Comparison of ENCODE assay signal across 8 mouse cellular contexts in genomic region chr9:119358058-119358429, GRCm38 (mm10). TPM values are rescaled to one million over a fixed set of nuclear protein-coding genes. Genes with fewer than 3 reads are reported as not detected.
DNase-seq lines count a peak whose midpoint lies in the region; ATAC-seq and TF ChIP-seq lines count a peak whose summit lies in the region.

No protein-coding gene starts in this region.

- H3K4me3 ChIP-seq in lung, embryonic 14.5 days (ENCODE audit: low read depth, low read length) = peak overlapping the region; percentile 70
- peak overlapping the region; percentile 71 for H3K4me3 ChIP-seq in forebrain, embryonic 16.5 days (replicated peaks; ENCODE audit: low read length)
- peak overlapping the region; percentile 66 for H3K4me3 ChIP-seq in neural tube, embryonic 15.5 days (replicated peaks)

- H3K27ac ChIP-seq in lung, embryonic 14.5 days (ENCODE audit: low read depth) = no peak overlapping the region
- no peak overlapping the region for H3K27ac ChIP-seq in forebrain, embryonic 16.5 days (ENCODE audit: low read length)
- H3K27ac ChIP-seq in neural tube, embryonic 15.5 days (replicated peaks) = no peak overlapping the region

- 34% methylated on average over 9 of the region's 9 CpGs for WGBS in lung, embryonic 14.5 days
- WGBS in forebrain, embryonic 16.5 days = 23% methylated on average over 9 of the region's 9 CpGs
- WGBS in neural tube, embryonic 15.5 days = 37% methylated on average over 9 of the region's 9 CpGs

- TF ChIP-seq CTCF in lung, embryonic 14.5 days (IDR thresholded peaks at IDR 0.05; ENCODE audit: low read depth) = no peak

- no peak for DNase-seq in lung, embryonic 14.5 days
- DNase-seq in lung, postnatal 14 days = no peak
- DNase-seq in kidney, postnatal 4 days = peak; percentile 50 to 72
- no peak for DNase-seq in layer of hippocampus, postnatal 14 days (ENCODE audit: low spot score in 2 of 2)
- no peak for DNase-seq in embryo, embryonic 9.5 days (ENCODE audit: extremely low spot score)

- ATAC-seq in lung, embryonic 14.5 days (ENCODE audit: insufficient read depth) = no peak
- ATAC-seq in forebrain, embryonic 16.5 days = peak; percentile 6; the same call in 1 of the 2 replicates
- no peak for ATAC-seq in neural tube, embryonic 15.5 days (ENCODE audit: low FRiP score)
- ATAC-seq in megakaryocyte-erythroid progenitor cell, adult 5-6 weeks (replicated peaks; ENCODE audit: low FRiP score, low TSS enrichment, poor library complexity, severe bottlenecking) = no peak

- no peaks in the 10 kb centered on the region for H3K27me3 ChIP-seq in lung, embryonic 14.5 days (ENCODE audit: insufficient read depth, low read length)
- H3K27me3 ChIP-seq in forebrain, embryonic 16.5 days (replicated peaks; ENCODE audit: control insufficient read depth, insufficient read depth, low read length) = no peaks in the 10 kb centered on the region
- no peaks in the 10 kb centered on the region for H3K27me3 ChIP-seq in neural tube, embryonic 15.5 days (replicated peaks)

- H3K36me3 ChIP-seq in lung, embryonic 14.5 days (ENCODE audit: insufficient read depth) = no peaks in the 10 kb centered on the region
- H3K36me3 ChIP-seq in forebrain, embryonic 16.5 days (ENCODE audit: control insufficient read depth, insufficient read depth) = no peaks in the 10 kb centered on the region
- no peaks in the 10 kb centered on the region for H3K36me3 ChIP-seq in neural tube, embryonic 15.5 days

- H3K4me1 ChIP-seq in lung, embryonic 14.5 days (ENCODE audit: insufficient read depth) = no peaks in the 10 kb centered on the region
- H3K4me1 ChIP-seq in forebrain, embryonic 16.5 days (replicated peaks; ENCODE audit: control insufficient read depth, insufficient read depth, low read length) = peaks cover 6% of the 10 kb centered on the region; the same call in 1 of the 2 replicates
- peaks cover 10% of the 10 kb centered on the region; the same call in 1 of the 2 replicates for H3K4me1 ChIP-seq in neural tube, embryonic 15.5 days

- no peaks in the 10 kb centered on the region for H3K9me3 ChIP-seq in lung, embryonic 14.5 days (ENCODE audit: low read depth, low read length)
- no peaks in the 10 kb centered on the region for H3K9me3 ChIP-seq in forebrain, embryonic 16.5 days (ENCODE audit: control insufficient read depth, low read length)
- no peaks in the 10 kb centered on the region for H3K9me3 ChIP-seq in neural tube, embryonic 15.5 days (replicated peaks)

- H3K4me2 ChIP-seq in lung, embryonic 14.5 days = peak overlapping the region; percentile 95
- peak overlapping the region; percentile 85 for H3K4me2 ChIP-seq in forebrain, embryonic 16.5 days (ENCODE audit: low read length)
- peak overlapping the region; percentile 93 for H3K4me2 ChIP-seq in neural tube, embryonic 15.5 days

- H3K9ac ChIP-seq in lung, embryonic 14.5 days = peak overlapping the region; percentile 72
- peak overlapping the region; percentile 74; the same call in 1 of the 2 replicates for H3K9ac ChIP-seq in forebrain, embryonic 16.5 days (replicated peaks; ENCODE audit: low read depth, low read length)
- H3K9ac ChIP-seq in neural tube, embryonic 15.5 days (replicated peaks) = peak overlapping the region; percentile 60

RNA-seq across cellular contexts. Expression of gene Xylb, which starts 0.9 kb away (rescaled TPM):
- polyA plus RNA-seq in lung, embryonic 14.5 days (2014; fragmentation: Nextera tagmentation; extraction: Ambion mirVana) = 5.7 and 7.9 TPM in 2 replicates
- 3.0 and 3.8 TPM in 2 replicates for polyA plus RNA-seq in forebrain, embryonic 16.5 days (2015; fragmentation: Nextera tagmentation; extraction: Ambion mirVana)
- 2.8 and 3.0 TPM in 2 replicates for polyA plus RNA-seq in neural tube, embryonic 15.5 days (2015; fragmentation: Nextera tagmentation; extraction: Ambion mirVana)
- 1 to 10 TPM; 4.2 to 5.6 TPM for total RNA-seq in layer of hippocampus, postnatal 14 days (2021)
- 5.4 and 5.7 TPM in 2 replicates for total RNA-seq in megakaryocyte-erythroid progenitor cell, adult 5-6 weeks (2014; fragmentation: Nextera tagmentation)
- 4.3 and 4.8 TPM in 2 replicates for total RNA-seq in megakaryocyte-erythroid progenitor cell, adult 5-6 weeks (2017)

RNA-seq across cellular contexts. Expression of gene Slc22a14, which starts 7.3 kb away (rescaled TPM):
- 0.35 TPM in 1 of 2 replicates, not detected in the other for polyA plus RNA-seq in lung, embryonic 14.5 days (2014; fragmentation: Nextera tagmentation; extraction: Ambion mirVana)
- not detected in 2 replicates for polyA plus RNA-seq in forebrain, embryonic 16.5 days (2015; fragmentation: Nextera tagmentation; extraction: Ambion mirVana)
- polyA plus RNA-seq in neural tube, embryonic 15.5 days (2015; fragmentation: Nextera tagmentation; extraction: Ambion mirVana) = not detected in 2 replicates
- not detected for total RNA-seq in layer of hippocampus, postnatal 14 days (2021)
- total RNA-seq in megakaryocyte-erythroid progenitor cell, adult 5-6 weeks (2014; fragmentation: Nextera tagmentation) = not detected in 2 replicates
- total RNA-seq in megakaryocyte-erythroid progenitor cell, adult 5-6 weeks (2017) = not detected in 2 replicates

RNA-seq across cellular contexts. Expression of gene Myd88, which starts 16.8 kb away (rescaled TPM):
- polyA plus RNA-seq in lung, embryonic 14.5 days (2014; fragmentation: Nextera tagmentation; extraction: Ambion mirVana) = 21.8 and 24.5 TPM in 2 replicates
- polyA plus RNA-seq in forebrain, embryonic 16.5 days (2015; fragmentation: Nextera tagmentation; extraction: Ambion mirVana) = 4.4 and 6.2 TPM in 2 replicates
- 6.2 and 13.1 TPM in 2 replicates for polyA plus RNA-seq in neural tube, embryonic 15.5 days (2015; fragmentation: Nextera tagmentation; extraction: Ambion mirVana)
- 1 to 10 TPM; 5.1 to 6.0 TPM for total RNA-seq in layer of hippocampus, postnatal 14 days (2021)
- total RNA-seq in megakaryocyte-erythroid progenitor cell, adult 5-6 weeks (2014; fragmentation: Nextera tagmentation) = 19.9 and 21.1 TPM in 2 replicates
- total RNA-seq in megakaryocyte-erythroid progenitor cell, adult 5-6 weeks (2017) = 16.2 and 18.8 TPM in 2 replicates

RNA-seq across cellular contexts. Expression of gene Acaa1a, which starts 18.6 kb away (rescaled TPM):
- polyA plus RNA-seq in lung, embryonic 14.5 days (2014; fragmentation: Nextera tagmentation; extraction: Ambion mirVana) = 80.4 and 87.1 TPM in 2 replicates
- 107 and 119 TPM in 2 replicates for polyA plus RNA-seq in forebrain, embryonic 16.5 days (2015; fragmentation: Nextera tagmentation; extraction: Ambion mirVana)
- 123 and 128 TPM in 2 replicates for polyA plus RNA-seq in neural tube, embryonic 15.5 days (2015; fragmentation: Nextera tagmentation; extraction: Ambion mirVana)
- total RNA-seq in layer of hippocampus, postnatal 14 days (2021) = 10 to 100 TPM; 66.5 to 77.9 TPM
- 21.2 and 53.2 TPM in 2 replicates for total RNA-seq in megakaryocyte-erythroid progenitor cell, adult 5-6 weeks (2014; fragmentation: Nextera tagmentation)
- 8.3 and 30.1 TPM in 2 replicates for total RNA-seq in megakaryocyte-erythroid progenitor cell, adult 5-6 weeks (2017)

RNA-seq across cellular contexts. Expression of gene Oxsr1, which starts 35.8 kb away (rescaled TPM):
- polyA plus RNA-seq in lung, embryonic 14.5 days (2014; fragmentation: Nextera tagmentation; extraction: Ambion mirVana) = 13.3 and 14.4 TPM in 2 replicates
- 13.4 and 14.6 TPM in 2 replicates for polyA plus RNA-seq in forebrain, embryonic 16.5 days (2015; fragmentation: Nextera tagmentation; extraction: Ambion mirVana)
- polyA plus RNA-seq in neural tube, embryonic 15.5 days (2015; fragmentation: Nextera tagmentation; extraction: Ambion mirVana) = 12.2 and 13.0 TPM in 2 replicates
- 10 to 100 TPM; 32.0 to 33.2 TPM for total RNA-seq in layer of hippocampus, postnatal 14 days (2021)
- total RNA-seq in megakaryocyte-erythroid progenitor cell, adult 5-6 weeks (2014; fragmentation: Nextera tagmentation) = 32.6 and 33.0 TPM in 2 replicates
- total RNA-seq in megakaryocyte-erythroid progenitor cell, adult 5-6 weeks (2017) = 50.4 and 55.4 TPM in 2 replicates

Comparison
In these comparisons a context has a peak if more than half of its experiments do, and no peak if none do; other contexts are left out.
1. DNase-seq: peak in kidney, postnatal 4 days (2 of 2); none in lung, embryonic 14.5 days (single experiment), lung, postnatal 14 days (single experiment), layer of hippocampus, postnatal 14 days (0 of 2) and embryo, embryonic 9.5 days (single experiment).
2. Peak in every context shown above with its lines, with median percentiles within 50 percentile points of each other: H3K4me2 ChIP-seq, H3K4me3 ChIP-seq and H3K9ac ChIP-seq.